Mouse (Mus musculus): ENCODE results near the gene Olfr543. TPM values are rescaled to one million over a fixed set of nuclear protein-coding genes. Genes with fewer than 3 reads are reported as not detected.

The Olfr543 gene
- total and polyA plus RNA-seq, 2 experiments: not detected

GRCm38 (mm10) chr7:102476601-102477000 is 4.9 kb downstream of the Olfr543 start:
- 97% methylated on average over 5 of the region's 5 CpGs for WGBS
- TF ChIP-seq CTCF (IDR thresholded peaks at IDR 0.05; ENCODE audit: low read depth, low read length) (no peak), POLR2A (IDR thresholded peaks at IDR 0.05; ENCODE audit: extremely low read depth, insufficient read depth, low read length) (no peak)
- H3K4me1 ChIP-seq (ENCODE audit: control insufficient read depth, insufficient read depth, low read length): 0 out of 2 replicates have a peak, but pooled peaks cover 4% of the 10 kb centered on the region
- no peaks in the 10 kb centered on the region for H3K79me2 ChIP-seq (ENCODE audit: control insufficient read depth, insufficient read depth, low read length)
- H3K36me3 ChIP-seq (ENCODE audit: control insufficient read depth, insufficient read depth, low read length): no peaks in the 10 kb centered on the region
- DNase-seq (ENCODE audit: extremely low read depth, low read depth, low spot score): no peak
- no peaks in the 10 kb centered on the region for H3K27me3 ChIP-seq (ENCODE audit: control insufficient read depth, insufficient read depth, low read length)
- H3K9ac ChIP-seq (ENCODE audit: low read depth, low read length): no peak overlapping the region
- no peak overlapping the region for H3K4me3 ChIP-seq (ENCODE audit: insufficient read depth, low read depth, low read length)
- H3K27ac ChIP-seq (replicated peaks; ENCODE audit: insufficient read depth, low read depth, low read length): no peak overlapping the region

GRCm38 (mm10) chr7:102472675-102473074 is 8.8 kb downstream of the Olfr543 start:
- H3K27ac ChIP-seq (replicated peaks; ENCODE audit: insufficient read depth, low read depth, low read length): no peak overlapping the region
- peaks cover 6% of the 10 kb centered on the region for H3K36me3 ChIP-seq (ENCODE audit: control insufficient read depth, insufficient read depth, low read length)
- no peaks in the 10 kb centered on the region for H3K4me1 ChIP-seq (ENCODE audit: control insufficient read depth, insufficient read depth, low read length)
- no peak for DNase-seq (ENCODE audit: extremely low read depth, low read depth, low spot score)
- no peaks in the 10 kb centered on the region for H3K79me2 ChIP-seq (ENCODE audit: control insufficient read depth, insufficient read depth, low read length)
- no peak overlapping the region for H3K9ac ChIP-seq (ENCODE audit: low read depth, low read length)
- no peaks in the 10 kb centered on the region for H3K27me3 ChIP-seq (ENCODE audit: control insufficient read depth, insufficient read depth, low read length)
- H3K4me3 ChIP-seq (ENCODE audit: insufficient read depth, low read depth, low read length): no peak overlapping the region
- no peak for TF ChIP-seq CTCF (IDR thresholded peaks at IDR 0.05; ENCODE audit: low read depth, low read length)
- no peak for TF ChIP-seq POLR2A (IDR thresholded peaks at IDR 0.05; ENCODE audit: extremely low read depth, insufficient read depth, low read length)
- WGBS: 70% methylated on average over 5 of the region's 5 CpGs

DNA sequence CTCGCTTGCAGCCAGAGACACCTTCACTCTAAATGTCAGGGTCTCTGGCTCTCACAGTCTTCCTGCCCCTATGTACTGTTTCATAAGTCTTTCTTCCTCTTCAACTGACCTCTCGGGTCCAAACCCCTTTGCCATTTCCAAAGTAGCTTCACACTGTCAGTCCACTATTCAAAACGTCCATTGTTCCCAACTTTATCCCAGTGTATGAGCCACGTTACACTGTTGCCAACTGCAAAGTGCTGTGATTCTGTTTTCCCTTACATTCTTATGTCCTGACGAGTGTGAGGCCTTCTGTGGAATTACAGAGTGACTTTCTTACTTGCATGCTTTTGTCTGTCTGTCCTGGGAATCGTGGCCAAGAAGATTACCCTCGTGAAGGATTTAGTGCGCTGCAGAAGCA is 13.9 kb downstream of the Olfr543 start:
- H3K79me2 ChIP-seq (ENCODE audit: control insufficient read depth, insufficient read depth, low read length): no peaks in the 10 kb centered on the region
- H3K27me3 ChIP-seq (ENCODE audit: control insufficient read depth, insufficient read depth, low read length): no peaks in the 10 kb centered on the region
- H3K4me1 ChIP-seq (ENCODE audit: control insufficient read depth, insufficient read depth, low read length): no peaks in the 10 kb centered on the region
- no peak overlapping the region for H3K27ac ChIP-seq (replicated peaks; ENCODE audit: insufficient read depth, low read depth, low read length)
- H3K4me3 ChIP-seq (ENCODE audit: insufficient read depth, low read depth, low read length): no peak overlapping the region
- H3K9ac ChIP-seq (ENCODE audit: low read depth, low read length): no peak overlapping the region
- no peak for DNase-seq (ENCODE audit: extremely low read depth, low read depth, low spot score)
- TF ChIP-seq POLR2A (IDR thresholded peaks at IDR 0.05; ENCODE audit: extremely low read depth, insufficient read depth, low read length): no peak
- TF ChIP-seq CTCF (IDR thresholded peaks at IDR 0.05; ENCODE audit: low read depth, low read length): no peak
- peaks cover 28% of the 10 kb centered on the region for H3K36me3 ChIP-seq (ENCODE audit: control insufficient read depth, insufficient read depth, low read length)
- 93% methylated on average over 8 of the region's 8 CpGs for whole genome bisulfite sequencing

DNA sequence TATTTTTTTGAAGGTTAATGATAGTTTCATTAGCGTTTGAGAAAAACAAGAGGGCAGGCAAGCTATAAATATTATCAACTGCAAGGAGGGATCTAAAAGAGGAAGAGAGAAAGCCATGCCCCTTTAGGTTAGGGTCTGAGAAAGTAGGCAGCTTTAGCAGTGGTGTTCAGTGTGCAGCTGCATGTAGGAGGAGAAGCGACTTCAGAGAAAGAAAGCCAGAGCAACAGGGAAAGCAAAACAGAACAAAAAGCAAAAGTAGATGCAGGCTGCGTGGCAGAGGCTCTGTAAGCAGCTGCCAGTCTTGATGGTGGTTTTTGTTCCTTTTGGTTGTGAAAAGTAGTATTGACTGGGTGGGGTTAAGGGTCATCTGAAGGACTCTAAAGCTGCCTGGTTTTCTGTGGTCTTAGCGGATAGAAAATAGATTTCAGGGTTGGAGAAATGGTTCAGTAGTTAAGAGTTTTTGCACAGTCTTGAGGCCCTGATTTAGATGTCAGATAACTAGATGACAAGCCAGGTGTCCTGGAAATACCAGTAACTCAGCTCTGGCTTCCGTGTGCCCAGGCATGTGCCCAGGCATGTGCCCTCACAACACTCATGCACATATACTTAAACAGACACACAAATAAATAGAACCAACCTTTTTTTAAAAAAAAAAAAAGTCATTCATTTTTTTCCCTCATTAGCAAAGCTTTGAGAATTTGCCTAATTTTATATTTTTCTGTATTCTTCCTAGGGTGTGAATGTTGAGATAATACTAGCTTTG is 22.7 kb downstream of the Olfr543 start:
- H3K27me3 ChIP-seq (ENCODE audit: control insufficient read depth, insufficient read depth, low read length): no peaks in the 10 kb centered on the region
- H3K27ac ChIP-seq (replicated peaks; ENCODE audit: insufficient read depth, low read depth, low read length): no peak overlapping the region
- no peak for TF ChIP-seq POLR2A (IDR thresholded peaks at IDR 0.05; ENCODE audit: extremely low read depth, insufficient read depth, low read length)
- TF ChIP-seq CTCF (IDR thresholded peaks at IDR 0.05; ENCODE audit: low read depth, low read length): no peak
- no peaks in the 10 kb centered on the region for H3K4me1 ChIP-seq (ENCODE audit: control insufficient read depth, insufficient read depth, low read length)
- WGBS: 89% methylated on average over 5 of the region's 5 CpGs
- H3K4me3 ChIP-seq (ENCODE audit: insufficient read depth, low read depth, low read length): no peak overlapping the region
- no peaks in the 10 kb centered on the region for H3K79me2 ChIP-seq (ENCODE audit: control insufficient read depth, insufficient read depth, low read length)
- H3K9ac ChIP-seq (ENCODE audit: low read depth, low read length): no peak overlapping the region
- DNase-seq (ENCODE audit: extremely low read depth, low read depth, low spot score): no peak
- peaks cover 28% of the 10 kb centered on the region for H3K36me3 ChIP-seq (ENCODE audit: control insufficient read depth, insufficient read depth, low read length)

DNA sequence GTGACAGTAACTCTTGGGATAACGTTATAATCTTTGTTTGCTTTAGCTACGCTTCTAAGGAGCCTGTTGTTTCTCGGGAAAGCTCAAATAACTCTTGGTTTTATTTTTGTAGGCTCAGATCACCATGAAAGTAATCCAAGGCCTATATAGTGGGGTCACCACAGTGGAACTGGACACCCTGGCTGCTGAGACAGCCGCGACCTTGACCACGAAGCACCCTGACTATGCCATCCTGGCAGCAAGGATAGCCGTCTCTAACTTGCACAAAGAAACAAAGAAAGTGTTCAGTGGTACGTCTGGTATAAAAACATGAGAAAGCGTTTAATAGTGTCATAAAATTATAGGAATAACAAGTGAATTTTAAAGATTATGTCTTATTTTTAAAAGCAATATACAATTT is 35.0 kb downstream of the Olfr543 start:
- H3K27ac ChIP-seq (replicated peaks; ENCODE audit: insufficient read depth, low read depth, low read length): no peak overlapping the region
- TF ChIP-seq CTCF (IDR thresholded peaks at IDR 0.05; ENCODE audit: low read depth, low read length) (no peak), POLR2A (IDR thresholded peaks at IDR 0.05; ENCODE audit: extremely low read depth, insufficient read depth, low read length) (no peak)
- peaks cover 7% of the 10 kb centered on the region for H3K36me3 ChIP-seq (ENCODE audit: control insufficient read depth, insufficient read depth, low read length)
- no peak overlapping the region for H3K4me3 ChIP-seq (ENCODE audit: insufficient read depth, low read depth, low read length)
- no peaks in the 10 kb centered on the region for H3K79me2 ChIP-seq (ENCODE audit: control insufficient read depth, insufficient read depth, low read length)
- no peaks in the 10 kb centered on the region for H3K4me1 ChIP-seq (ENCODE audit: control insufficient read depth, insufficient read depth, low read length)
- no peak overlapping the region for H3K9ac ChIP-seq (ENCODE audit: low read depth, low read length)
- WGBS: 93% methylated on average over 9 of the region's 9 CpGs
- DNase-seq (ENCODE audit: extremely low read depth, low read depth, low spot score): no peak
- H3K27me3 ChIP-seq (ENCODE audit: control insufficient read depth, insufficient read depth, low read length): no peaks in the 10 kb centered on the region

DNA sequence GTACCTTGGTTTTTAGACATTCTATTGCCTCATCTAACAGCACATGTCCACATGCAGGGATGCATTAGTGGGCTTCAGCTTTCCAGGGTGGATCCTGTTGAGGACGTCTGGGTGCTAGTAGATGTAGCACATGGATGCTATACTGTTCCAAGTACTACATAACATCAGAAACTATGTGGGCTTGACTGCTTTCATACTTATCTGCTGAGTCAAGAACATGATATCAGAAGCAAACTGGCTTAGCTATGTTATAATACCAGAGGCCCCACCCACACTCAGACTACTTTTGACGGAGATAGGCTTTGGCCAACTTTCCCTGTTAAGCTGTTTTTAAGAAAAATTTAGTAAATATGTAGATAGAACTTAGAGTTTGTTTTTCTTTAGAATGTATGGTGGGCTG is 37.2 kb downstream of the Olfr543 start:
- no peak overlapping the region for H3K4me3 ChIP-seq (ENCODE audit: insufficient read depth, low read depth, low read length)
- no peak overlapping the region for H3K9ac ChIP-seq (ENCODE audit: low read depth, low read length)
- no peaks in the 10 kb centered on the region for H3K27me3 ChIP-seq (ENCODE audit: control insufficient read depth, insufficient read depth, low read length)
- H3K4me1 ChIP-seq (ENCODE audit: control insufficient read depth, insufficient read depth, low read length): no peaks in the 10 kb centered on the region
- no peak overlapping the region for H3K27ac ChIP-seq (replicated peaks; ENCODE audit: insufficient read depth, low read depth, low read length)
- peaks cover 3% of the 10 kb centered on the region; the same call in 1 of the 2 replicates for H3K36me3 ChIP-seq (ENCODE audit: control insufficient read depth, insufficient read depth, low read length)
- WGBS: 87% methylated on average over 2 of the region's 2 CpGs
- TF ChIP-seq POLR2A (IDR thresholded peaks at IDR 0.05; ENCODE audit: extremely low read depth, insufficient read depth, low read length) (no peak), CTCF (IDR thresholded peaks at IDR 0.05; ENCODE audit: low read depth, low read length) (no peak)
- no peaks in the 10 kb centered on the region for H3K79me2 ChIP-seq (ENCODE audit: control insufficient read depth, insufficient read depth, low read length)
- DNase-seq (ENCODE audit: extremely low read depth, low read depth, low spot score): no peak
